Mouse (Mus musculus) stomach, embryonic 15.5 days (tissue): ENCODE measurements at regions not wholly inside any gene's neighbourhood (a gene's known extent, or its start where the extent isn't known, plus 50 kb on each side); places are given as distances from the start of the nearest gene placed in this dataset.
A peak's percentile ranks its signal among the peaks of the same experiment; 100 is the strongest.

ENCODE experiments used
- ATAC-seq: fragments of 200-750 bp; cut with Nextera tagmentation; 2 replicates; pipeline ENCODE4 v1.8.0; 2017; ENCODE audit warnings: low read depth, moderate number of reproducible peaks, moderate TSS enrichment; ENCODE audit not compliant: insufficient read depth, low FRiP score
- H3K27ac ChIP-seq: fragments of 300-500 bp; sonication (generic); 2 replicates; pipeline ENCODE4 v1.5.1; 2015; ENCODE audit warnings: mild to moderate bottlenecking, inconsistent platforms
- H3K27me3 ChIP-seq: fragments of 300-500 bp; sonication (generic); replicated peaks from 2 replicates; pipeline ENCODE4 v1.6.1; 2015; ENCODE audit warnings: inconsistent platforms
- H3K36me3 ChIP-seq: fragments of 300-500 bp; sonication (generic); 2 replicates; pipeline ENCODE4 v1.6.1; 2015; ENCODE audit warnings: inconsistent platforms
- H3K4me1 ChIP-seq: fragments of 300-500 bp; sonication (generic); 2 replicates; pipeline ENCODE4 v1.6.1; 2015; ENCODE audit warnings: inconsistent platforms
- H3K4me2 ChIP-seq: fragments of 300-500 bp; sonication (generic); 2 replicates; pipeline ENCODE4 v1.6.1; 2015; ENCODE audit warnings: mild to moderate bottlenecking, inconsistent platforms
- H3K4me3 ChIP-seq: fragments of 300-500 bp; sonication (generic); replicated peaks from 2 replicates; pipeline ENCODE4 v1.5.1; 2015; ENCODE audit warnings: inconsistent platforms
- H3K9ac ChIP-seq: fragments of 300-500 bp; sonication (generic); 2 replicates; pipeline ENCODE4 v1.6.1; 2015; ENCODE audit warnings: inconsistent platforms
- H3K9me3 ChIP-seq: fragments of 300-500 bp; sonication (generic); 2 replicates; pipeline ENCODE4 v1.6.1; 2016; ENCODE audit warnings: inconsistent platforms
- WGBS: fragments of 180-500 bp; shearing (Covaris S2); methylation state at CpG from one replicate; pipeline ENCODE4 v1.1.7; 2015; 5-methylcytosine and 5-hydroxymethylcytosine counted together

DNA sequence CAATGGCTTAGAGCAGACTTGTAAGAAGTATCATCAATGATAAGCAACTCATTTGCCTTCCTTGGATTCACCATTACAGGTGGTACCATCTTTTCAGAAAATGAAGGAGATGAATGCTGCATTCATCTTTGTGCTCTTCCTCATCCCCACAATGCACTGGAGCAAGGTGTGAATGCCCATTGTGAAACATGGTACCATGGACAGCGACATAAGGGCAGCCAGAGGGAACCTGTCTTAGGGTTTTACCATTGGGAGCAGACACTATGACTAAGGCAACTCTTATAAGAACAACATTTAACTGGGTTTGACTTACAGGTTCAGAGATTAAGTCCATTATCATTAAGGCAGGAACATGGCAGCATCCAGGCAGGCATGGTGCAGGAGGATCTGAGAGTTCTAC, 60.1 kb upstream of the Kcnj6 start:
- Histone ChIP-seq H3K36me3 (no peaks in the 10 kb centered on the region), H3K4me2 (no peak overlapping the region), H3K9ac (no peak overlapping the region), H3K27me3 (no peaks in the 10 kb centered on the region), H3K9me3 (no peaks in the 10 kb centered on the region), H3K27ac (no peak overlapping the region), H3K4me3 (no peak overlapping the region), H3K4me1 (no peaks in the 10 kb centered on the region)
- ATAC-seq, result no peak
- WGBS, result 12% methylated on average over 1 of the region's 1 CpGs

DNA sequence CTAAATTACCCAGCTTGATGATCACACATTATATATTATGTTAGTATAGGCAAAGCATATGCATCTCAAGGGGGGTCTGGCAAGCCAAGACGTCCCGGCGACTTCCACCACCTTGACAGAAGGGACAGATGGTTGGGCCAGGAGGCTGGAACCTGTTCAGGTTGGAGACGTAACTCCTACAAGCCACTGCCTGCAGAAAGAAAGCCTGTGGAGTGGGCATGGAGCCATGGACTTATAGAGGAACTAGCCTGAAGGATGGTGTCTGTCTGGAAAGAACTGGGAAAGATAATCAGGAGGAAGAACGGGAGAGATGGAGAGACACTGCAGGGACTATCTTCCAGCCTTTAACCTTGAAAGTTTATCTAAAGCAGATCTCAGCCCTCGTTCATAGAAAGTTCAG, 66.9 kb upstream of the Kcnj6 start:
- Histone ChIP-seq H3K4me1 (no peaks in the 10 kb centered on the region), H3K9me3 (no peaks in the 10 kb centered on the region), H3K36me3 (no peaks in the 10 kb centered on the region), H3K9ac (no peak overlapping the region), H3K27me3 (no peaks in the 10 kb centered on the region), H3K4me2 (no peak overlapping the region), H3K27ac (no peak overlapping the region), H3K4me3 (no peak overlapping the region)
- 84% methylated on average over 6 of the region's 6 CpGs for WGBS
- no peak for ATAC-seq

DNA sequence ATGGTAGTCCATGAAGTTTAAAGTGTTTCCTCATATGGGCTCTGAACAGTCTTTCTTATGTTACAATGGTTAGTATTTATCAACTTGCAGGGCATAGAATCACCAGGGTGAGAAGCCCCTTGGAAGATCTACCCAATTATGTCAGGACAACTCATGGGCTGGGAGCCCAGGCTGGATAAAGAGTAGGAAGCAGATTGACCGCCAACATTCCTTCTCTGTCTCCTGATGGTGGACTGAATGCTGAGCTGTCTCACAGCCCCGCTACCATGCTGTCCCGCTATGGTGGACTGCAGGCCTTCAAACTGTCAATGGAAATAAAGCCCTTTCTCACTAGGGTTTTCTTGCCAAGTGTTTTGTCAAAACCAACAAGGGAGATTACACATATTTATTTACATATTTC, 69.2 kb upstream of the Kcnj6 start:
- no peak overlapping the region for H3K4me3 ChIP-seq
- H3K9ac ChIP-seq, result no peak overlapping the region
- H3K4me1 ChIP-seq, result no peaks in the 10 kb centered on the region
- H3K9me3 ChIP-seq, result no peaks in the 10 kb centered on the region
- no peak overlapping the region for H3K4me2 ChIP-seq
- H3K36me3 ChIP-seq, result no peaks in the 10 kb centered on the region
- WGBS, result 87% methylated on average over 3 of the region's 3 CpGs
- no peaks in the 10 kb centered on the region for H3K27me3 ChIP-seq
- ATAC-seq, result no peak
- H3K27ac ChIP-seq, result no peak overlapping the region

DNA sequence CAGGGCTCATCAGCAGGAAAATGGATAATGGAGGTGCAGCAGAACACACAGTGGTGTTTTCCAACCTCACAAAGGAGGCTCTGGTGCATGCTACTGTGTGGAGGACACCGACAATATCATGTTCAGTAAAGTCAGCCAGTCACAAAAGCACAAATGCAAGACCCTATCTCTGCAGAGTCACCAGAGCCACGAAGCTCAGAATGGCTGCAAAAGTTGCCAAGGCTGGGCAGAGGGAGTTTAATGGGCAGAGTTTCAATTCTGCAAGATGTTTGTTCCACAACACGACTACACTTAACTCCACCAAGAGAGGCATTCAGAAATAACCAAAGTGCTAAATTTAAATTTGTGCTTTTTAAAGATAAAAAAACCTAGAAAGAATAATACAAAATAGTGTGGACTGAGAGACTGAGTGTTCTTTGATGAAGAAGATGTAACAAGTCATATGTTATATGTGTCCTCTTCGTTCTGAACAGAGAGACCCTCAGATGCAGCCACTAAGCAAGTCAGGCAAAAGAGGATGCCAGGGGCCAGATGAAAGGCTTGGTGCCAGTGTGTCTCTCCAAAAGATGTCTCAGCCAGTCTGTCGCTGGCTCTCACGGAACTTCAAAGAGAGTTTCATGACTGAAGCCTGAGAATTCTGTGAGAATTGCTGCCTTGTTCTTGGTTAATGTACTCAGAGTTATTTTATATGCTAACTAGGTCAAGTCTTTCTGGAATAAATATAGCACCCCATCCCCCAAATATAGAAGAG, 95.1 kb upstream of the Kcnj6 start:
- ATAC-seq, result no peak
- no peaks in the 10 kb centered on the region for H3K27me3 ChIP-seq
- no peak overlapping the region for H3K4me3 ChIP-seq
- WGBS, result 74% methylated on average over 6 of the region's 6 CpGs
- no peak overlapping the region for H3K27ac ChIP-seq
- H3K4me2 ChIP-seq, result no peak overlapping the region
- H3K36me3 ChIP-seq, result no peaks in the 10 kb centered on the region
- H3K9me3 ChIP-seq, result no peaks in the 10 kb centered on the region
- no peaks in the 10 kb centered on the region for H3K4me1 ChIP-seq
- H3K9ac ChIP-seq, result no peak overlapping the region

DNA sequence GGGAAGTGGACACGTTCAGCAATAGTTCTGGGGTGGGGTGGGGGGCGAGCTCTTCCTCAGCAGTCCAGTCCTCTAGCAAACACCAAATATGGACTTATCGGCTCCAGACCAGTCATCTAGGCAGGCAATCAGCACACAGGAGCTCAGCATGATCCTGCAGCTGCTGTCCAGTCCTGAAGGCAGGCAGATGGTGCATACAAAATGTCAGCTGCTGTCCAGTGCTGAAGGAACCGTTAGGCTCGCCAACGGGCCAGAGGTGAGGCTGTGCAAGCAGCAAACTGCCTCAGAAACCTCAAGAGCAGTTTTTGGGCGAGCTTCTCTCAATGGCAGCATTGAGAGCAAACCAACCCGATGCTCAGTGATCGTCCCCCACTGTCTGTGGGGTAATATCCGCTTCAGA, 96.3 kb upstream of the Kcnj6 start:
- 25% methylated on average over 10 of the region's 10 CpGs for WGBS
- H3K36me3 ChIP-seq, result no peaks in the 10 kb centered on the region
- H3K27ac ChIP-seq, result no peak overlapping the region
- H3K27me3 ChIP-seq, result no peaks in the 10 kb centered on the region
- H3K9me3 ChIP-seq, result no peaks in the 10 kb centered on the region
- H3K9ac ChIP-seq, result no peak overlapping the region
- peak; percentile 56; the same call in 1 of the 2 replicates for ATAC-seq
- H3K4me1 ChIP-seq, result no peaks in the 10 kb centered on the region
- H3K4me2 ChIP-seq, result no peak overlapping the region
- H3K4me3 ChIP-seq, result no peak overlapping the region

DNA sequence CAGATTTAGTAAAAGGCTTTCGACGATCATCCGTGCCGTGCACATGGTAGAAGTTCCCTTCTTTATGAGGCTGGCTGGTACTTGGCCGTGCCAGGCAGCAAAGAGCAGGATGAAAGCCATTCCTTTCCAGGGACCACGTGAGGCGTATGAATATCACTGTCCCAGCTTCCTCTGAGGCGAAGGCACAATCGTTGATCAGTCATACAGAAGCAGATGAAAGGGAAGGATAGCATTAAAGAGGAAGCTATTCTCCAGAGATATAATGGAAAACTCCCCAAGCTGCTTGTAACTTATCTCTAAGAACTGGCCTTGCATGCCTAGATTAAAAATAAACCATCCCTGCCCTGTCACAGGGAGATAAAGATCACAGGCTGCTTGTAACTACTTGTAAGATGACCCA, 103.5 kb upstream of the Kcnj6 start:
- Histone ChIP-seq H3K27me3 (no peaks in the 10 kb centered on the region), H3K4me3 (no peak overlapping the region), H3K36me3 (no peaks in the 10 kb centered on the region), H3K9me3 (no peaks in the 10 kb centered on the region), H3K27ac (no peak overlapping the region), H3K4me1 (no peaks in the 10 kb centered on the region), H3K9ac (no peak overlapping the region), H3K4me2 (no peak overlapping the region)
- ATAC-seq, result no peak
- 75% methylated on average over 9 of the region's 9 CpGs for WGBS

DNA sequence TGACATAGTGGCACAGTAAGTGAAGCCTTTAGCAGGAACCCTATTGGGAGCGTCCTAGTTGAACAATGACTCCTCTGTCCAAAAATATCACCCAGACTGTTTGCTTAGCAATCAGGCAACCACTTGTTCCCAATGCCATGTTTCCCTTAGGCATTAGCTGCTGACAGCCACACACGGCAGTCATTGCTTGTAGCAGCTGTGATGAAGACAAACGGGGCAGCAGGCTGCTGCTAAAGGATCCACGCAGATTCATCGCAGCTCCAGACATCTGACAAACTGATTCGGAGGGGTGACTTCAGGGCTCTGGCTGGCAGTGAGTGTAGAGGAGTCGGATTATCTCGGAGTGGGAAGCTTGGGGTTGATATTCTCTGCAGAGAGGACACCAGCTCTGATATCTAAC, 120.0 kb upstream of the Kcnj6 start:
- Histone ChIP-seq H3K4me1 (no peaks in the 10 kb centered on the region), H3K4me3 (no peak overlapping the region), H3K27me3 (no peaks in the 10 kb centered on the region), H3K9ac (no peak overlapping the region), H3K27ac (no peak overlapping the region), H3K4me2 (no peak overlapping the region), H3K36me3 (no peaks in the 10 kb centered on the region), H3K9me3 (no peaks in the 10 kb centered on the region)
- WGBS, result 37% methylated on average over 8 of the region's 8 CpGs
- ATAC-seq, result no peak

DNA sequence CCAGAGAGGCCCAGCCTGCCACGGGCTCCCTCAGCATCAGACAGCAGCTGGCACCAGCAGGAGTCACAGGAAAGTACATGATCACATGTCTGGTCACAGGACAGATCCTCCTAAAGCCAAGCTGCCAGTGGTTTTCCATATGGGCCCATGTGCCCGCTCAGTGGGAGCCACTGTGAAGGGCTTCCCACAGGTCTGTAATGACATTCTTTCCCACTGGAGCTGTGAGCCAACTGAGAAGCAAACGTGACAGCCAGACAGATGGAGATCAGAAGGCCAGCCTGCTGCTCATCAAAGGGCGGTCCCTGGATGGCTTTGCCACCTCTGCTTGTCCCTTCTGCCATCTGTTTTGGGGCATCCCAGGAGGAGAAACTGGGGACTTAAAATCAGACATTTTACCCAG, 121.8 kb upstream of the Kcnj6 start:
- no peaks in the 10 kb centered on the region for H3K27me3 ChIP-seq
- H3K4me3 ChIP-seq, result no peak overlapping the region
- no peaks in the 10 kb centered on the region for H3K36me3 ChIP-seq
- WGBS, result 57% methylated on average over 4 of the region's 4 CpGs
- H3K4me1 ChIP-seq, result no peaks in the 10 kb centered on the region
- H3K9ac ChIP-seq, result no peak overlapping the region
- no peaks in the 10 kb centered on the region for H3K9me3 ChIP-seq
- no peak overlapping the region for H3K27ac ChIP-seq
- ATAC-seq, result no peak
- H3K4me2 ChIP-seq, result no peak overlapping the region

DNA sequence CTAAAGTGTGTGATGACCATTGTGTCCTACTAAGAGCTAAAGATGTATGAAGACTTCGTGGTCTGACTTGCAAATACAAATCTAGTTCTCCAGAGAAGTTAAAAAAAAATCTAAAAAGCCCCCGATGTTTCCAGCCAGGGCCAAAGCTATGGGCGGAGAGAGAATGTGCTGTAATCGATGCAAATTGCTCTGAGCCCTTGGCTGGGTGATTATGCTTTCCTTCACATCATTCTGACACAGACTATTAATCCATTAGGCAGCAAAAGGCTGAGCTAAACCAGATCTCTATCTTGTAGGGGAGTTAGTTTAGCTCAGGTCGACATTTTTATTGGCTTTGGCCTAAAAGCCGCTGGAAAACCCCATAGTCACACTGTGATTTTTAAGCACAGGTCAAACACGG, 124.5 kb upstream of the Kcnj6 start:
- Histone ChIP-seq H3K27ac (no peak overlapping the region), H3K4me3 (no peak overlapping the region), H3K4me1 (no peaks in the 10 kb centered on the region), H3K36me3 (no peaks in the 10 kb centered on the region), H3K27me3 (no peaks in the 10 kb centered on the region), H3K4me2 (no peak overlapping the region), H3K9ac (no peak overlapping the region), H3K9me3 (no peaks in the 10 kb centered on the region)
- WGBS, result 31% methylated on average over 7 of the region's 7 CpGs
- ATAC-seq, result no peak

DNA sequence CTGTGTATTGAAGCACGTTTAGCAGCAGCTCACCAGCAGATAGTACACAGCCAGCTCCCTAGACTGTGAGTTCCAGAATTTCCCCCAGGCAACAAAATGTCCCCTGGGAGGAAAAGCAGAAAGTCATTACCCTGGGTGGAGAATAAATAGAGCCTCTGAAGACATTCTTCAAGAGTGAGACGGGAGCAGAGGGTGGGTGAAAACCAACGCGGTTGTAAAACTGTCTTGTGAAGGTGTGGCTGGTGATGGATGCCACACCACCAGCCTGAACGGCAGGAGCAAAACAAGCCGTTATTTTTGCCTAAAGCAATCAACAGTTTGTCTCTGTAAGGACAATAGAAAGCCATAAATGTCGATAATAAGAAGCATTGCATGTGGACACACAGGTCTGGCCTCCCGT, 129.7 kb upstream of the Kcnj15 start:
- ATAC-seq, result no peak
- H3K9ac ChIP-seq, result no peak overlapping the region
- H3K4me2 ChIP-seq, result no peak overlapping the region
- no peaks in the 10 kb centered on the region for H3K27me3 ChIP-seq
- H3K9me3 ChIP-seq, result no peaks in the 10 kb centered on the region
- H3K27ac ChIP-seq, result no peak overlapping the region
- no peak overlapping the region for H3K4me3 ChIP-seq
- no peaks in the 10 kb centered on the region for H3K4me1 ChIP-seq
- no peaks in the 10 kb centered on the region for H3K36me3 ChIP-seq
- WGBS, result 15% methylated on average over 8 of the region's 8 CpGs

DNA sequence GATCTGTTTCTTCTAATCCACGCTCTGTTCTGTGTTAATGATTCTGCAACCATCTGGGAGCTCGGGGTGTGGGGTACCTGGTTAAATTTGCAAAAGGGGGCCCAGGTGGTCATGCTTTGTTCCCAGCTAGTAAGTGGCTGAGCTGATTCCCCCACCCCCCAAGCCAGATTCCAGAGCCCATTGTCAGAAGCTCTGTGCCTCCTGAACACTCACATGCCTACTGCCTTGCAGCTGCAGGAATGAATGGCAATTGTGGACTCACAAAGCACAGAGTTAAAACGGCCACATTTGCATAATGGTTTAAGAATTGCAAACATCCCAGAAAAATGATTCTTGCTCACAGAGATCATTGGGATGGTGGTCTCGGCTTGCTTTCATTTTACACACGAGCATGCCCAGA, 125.5 kb upstream of the Kcnj15 start:
- Histone ChIP-seq H3K4me3 (no peak overlapping the region), H3K4me1 (no peaks in the 10 kb centered on the region), H3K27ac (no peak overlapping the region), H3K36me3 (no peaks in the 10 kb centered on the region), H3K27me3 (no peaks in the 10 kb centered on the region), H3K9ac (no peak overlapping the region), H3K9me3 (no peaks in the 10 kb centered on the region), H3K4me2 (no peak overlapping the region)
- 57% methylated on average over 5 of the region's 5 CpGs for WGBS
- no peak for ATAC-seq

DNA sequence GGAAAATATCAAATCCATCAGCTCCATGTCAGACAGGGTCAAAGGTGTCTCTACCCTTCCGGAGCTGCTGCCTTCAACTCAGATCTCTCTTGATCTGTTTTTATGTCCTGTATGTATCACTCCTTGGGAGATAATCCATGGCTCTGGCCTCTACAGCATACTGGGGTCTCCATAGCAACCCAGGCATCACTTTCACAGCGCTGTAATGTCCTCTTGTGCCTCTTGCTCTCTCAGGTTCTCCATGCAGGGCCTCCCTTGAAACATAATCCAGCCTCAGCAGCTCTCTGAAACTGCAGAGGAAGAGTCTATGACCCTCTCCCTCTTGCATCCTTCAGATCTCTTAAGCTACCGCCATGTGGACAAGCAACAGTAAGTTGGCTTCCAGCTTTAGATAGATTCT, 118.5 kb upstream of the Kcnj15 start:
- WGBS, result 49% methylated on average over 3 of the region's 3 CpGs

More for the DNA sequence above, 118.5 kb upstream of the Kcnj15 start:
- Histone ChIP-seq H3K4me1 (no peaks in the 10 kb centered on the region), H3K36me3 (no peaks in the 10 kb centered on the region), H3K27me3 (no peaks in the 10 kb centered on the region), H3K4me2 (no peak overlapping the region), H3K9ac (no peak overlapping the region), H3K4me3 (no peak overlapping the region), H3K27ac (no peak overlapping the region), H3K9me3 (no peaks in the 10 kb centered on the region)
- ATAC-seq, result no peak
